Mouse (Mus musculus) megakaryocyte, embryonic 14.5 days (primary cell): ENCODE measurements around the gene Arhgap8.

Experiments
- FLI1 ChIP-seq: IDR thresholded peaks from 2 replicates; pipeline ENCODE4 v1.6.1; 2012; ENCODE audit warnings: low read length, inconsistent platforms, mixed read lengths
- GATA1 ChIP-seq: IDR thresholded peaks from 3 replicates; pipeline ENCODE4 v1.6.1; 2012; ENCODE audit warnings: mixed read lengths, low read length, inconsistent platforms, borderline replicate concordance

DNA sequence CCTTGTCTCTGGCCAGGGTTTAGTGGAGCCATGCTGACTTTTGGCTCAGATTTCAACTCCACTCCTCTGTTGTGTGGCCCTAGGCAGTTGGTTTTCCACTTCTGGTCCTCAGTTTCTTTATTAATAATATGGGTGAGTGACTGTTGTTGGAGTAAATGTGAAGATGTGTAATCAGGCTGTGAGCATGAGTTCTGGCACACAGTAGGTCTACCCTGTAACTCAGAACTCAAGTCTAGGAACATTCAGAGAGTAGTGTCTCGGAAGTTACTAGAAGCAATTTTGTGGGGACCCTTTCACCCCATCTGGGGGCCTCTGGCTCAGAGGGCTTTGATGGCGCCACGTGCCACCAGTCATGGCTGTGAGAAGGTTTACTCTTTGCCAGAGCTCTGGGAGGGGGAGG is 37.6 kb upstream of the Arhgap8 start:
- TF ChIP-seq GATA1 = no peak
- no peak for TF ChIP-seq FLI1
